Mouse (Mus musculus) layer of hippocampus, adult 11-12 months (tissue): Measurements from ENCODE around the gene H2-Oa.
A peak's percentile ranks its signal among the peaks of the same experiment; 100 is the strongest.

ENCODE experiments used
- DNase-seq: peaks from one replicate; pipeline ENCODE4 v3.0.0; 2022; ENCODE audit warnings: low spot score

The H2-Oa gene

GRCm38 (mm10) chr17:34122188-34122984 lies 30.2 kb downstream of the H2-Oa start, which contains the start of gene Brd2:
Gene Brd2, minus strand, starts transcription at chr17:34122634.
- DNase-seq, result peak; percentile 95

- no peak for DNase-seq
These were observed 31.0 kb downstream of the H2-Oa start for GRCm38 (mm10) chr17:34123111-34123510.

DNA sequence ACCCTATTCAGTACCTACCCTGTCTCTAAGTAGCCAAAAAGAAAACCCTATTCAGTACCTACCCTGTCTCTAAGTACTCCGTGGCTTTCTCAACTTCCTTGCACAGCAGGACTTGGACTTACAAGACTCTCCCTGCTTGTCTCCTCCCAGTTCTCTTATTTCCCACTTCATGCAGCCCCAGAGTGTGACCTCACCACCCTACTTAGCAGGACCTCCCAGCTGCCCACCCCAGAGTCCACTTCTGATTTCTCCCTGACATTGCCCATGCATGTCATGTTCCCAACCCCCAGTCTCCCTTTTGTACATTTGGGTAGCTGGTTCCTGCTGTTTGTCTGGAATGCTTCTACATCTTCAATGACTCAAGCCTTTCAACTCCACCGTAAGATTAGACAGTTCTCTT lies 31.4 kb downstream of the H2-Oa start:
- no peak for DNase-seq

DNA sequence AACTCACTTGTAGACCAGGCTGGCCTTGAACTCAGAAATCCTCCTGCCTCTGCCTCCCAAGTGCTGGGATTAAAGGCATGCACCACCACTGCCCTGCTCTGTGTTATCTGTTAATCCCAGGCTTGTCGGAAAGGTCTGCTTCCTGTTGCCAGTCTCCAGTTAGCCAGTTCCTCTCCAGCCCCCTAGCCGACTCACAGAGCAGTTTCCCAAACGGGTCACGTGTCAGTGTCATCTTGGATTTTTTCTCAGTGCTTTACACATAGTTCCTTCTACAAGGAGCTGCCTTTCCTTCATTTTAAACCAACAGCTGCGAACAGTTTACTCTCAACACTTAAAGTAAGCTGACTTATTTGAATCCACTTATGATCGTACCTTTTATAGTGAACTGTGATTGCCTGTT lies 32.5 kb downstream of the H2-Oa start:
- DNase-seq, result no peak

GRCm38 (mm10) chr17:34126826-34127420 lies 34.8 kb downstream of the H2-Oa start:
- DNase-seq, result no peak

- DNase-seq, result peak; percentile 67
These were observed 35.3 kb downstream of the H2-Oa start for GRCm38 (mm10) chr17:34127475-34127874.

DNA sequence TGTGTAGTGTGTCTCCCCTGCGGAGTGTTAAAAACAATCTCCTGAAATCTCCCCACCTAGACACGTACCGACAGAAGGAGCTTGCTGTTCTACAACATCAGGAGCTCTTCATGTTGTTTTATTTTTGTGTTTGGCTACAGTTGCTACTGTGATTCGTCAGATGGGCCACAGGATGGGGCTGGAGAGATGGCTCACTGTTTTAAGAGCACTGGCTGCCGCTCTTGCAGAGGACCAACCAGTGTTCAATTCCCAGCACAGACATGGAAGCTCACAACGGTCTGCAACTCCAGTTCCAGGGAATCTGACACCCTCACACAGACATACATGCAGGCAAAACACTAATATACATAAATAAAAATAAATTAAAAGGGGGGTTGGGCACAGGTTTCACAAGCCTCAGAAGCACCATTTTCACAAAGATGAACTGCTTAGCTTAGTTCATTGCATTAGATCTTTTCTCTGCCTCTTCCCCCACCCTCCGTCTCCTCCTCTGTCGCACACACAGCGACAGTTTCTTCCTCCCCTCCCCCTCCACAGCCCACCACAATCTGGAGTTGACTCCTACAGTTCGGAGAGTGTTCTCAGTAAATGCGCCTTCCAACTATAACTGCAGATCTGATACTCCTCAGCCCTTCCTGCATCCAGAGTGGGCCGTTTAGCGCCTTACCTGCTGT lies 36.3 kb downstream of the H2-Oa start:
- DNase-seq, result no peak

GRCm38 (mm10) chr17:34128944-34129791 lies 37.0 kb downstream of the H2-Oa start:
- DNase-seq, result no peak

GRCm38 (mm10) chr17:34130073-34130947 lies 38.2 kb downstream of the H2-Oa start:
- no peak for DNase-seq

DNA sequence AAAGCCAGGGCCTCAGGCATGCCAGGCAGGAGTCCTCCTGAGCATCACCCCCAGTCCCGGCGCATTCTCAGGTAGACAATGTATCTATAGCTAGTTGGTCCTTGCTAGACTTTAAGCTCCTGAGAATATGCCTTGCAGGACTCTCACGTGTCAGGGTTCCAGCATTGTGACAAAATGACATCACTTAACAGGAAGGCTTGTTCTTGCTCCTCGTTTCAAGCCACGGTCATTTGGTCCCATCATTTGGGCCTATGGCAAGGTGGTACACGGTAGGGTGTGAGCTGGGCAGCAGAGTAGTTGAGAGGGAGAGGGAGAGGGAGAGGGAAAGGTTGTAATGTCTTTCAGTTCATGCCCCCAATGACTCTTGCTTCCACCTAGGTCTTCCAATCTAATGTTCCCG lies 39.8 kb downstream of the H2-Oa start:
- no peak for DNase-seq

DNA sequence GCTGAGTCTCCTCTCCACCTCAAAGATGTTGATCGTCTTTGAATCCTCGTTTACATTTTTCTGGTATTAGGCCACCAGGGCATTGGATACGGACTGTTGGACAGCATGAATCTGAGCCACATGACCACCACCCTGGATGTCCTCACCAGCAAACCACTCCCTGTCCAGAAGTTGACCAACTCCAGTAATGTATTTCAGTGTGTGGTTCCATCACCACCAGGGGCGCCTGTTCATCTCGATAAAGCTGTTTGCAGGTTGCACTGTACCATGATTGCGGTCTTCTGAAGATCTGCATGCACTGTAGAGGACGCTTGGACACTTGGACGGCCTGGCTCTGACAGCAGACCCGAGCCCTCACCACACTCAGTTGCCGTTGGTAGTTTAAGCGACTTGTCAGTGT lies 41.1 kb downstream of the H2-Oa start:
- no peak for DNase-seq

GRCm38 (mm10) chr17:34134451-34134850 lies 42.3 kb downstream of the H2-Oa start:
- DNase-seq, result peak; percentile 7

- DNase-seq, result peak; percentile 99
These were observed 43.4 kb downstream of the H2-Oa start for GRCm38 (mm10) chr17:34135297-34136224.

- no peak for DNase-seq
These were observed 45.5 kb downstream of the H2-Oa start for GRCm38 (mm10) chr17:34137601-34138000.

DNA sequence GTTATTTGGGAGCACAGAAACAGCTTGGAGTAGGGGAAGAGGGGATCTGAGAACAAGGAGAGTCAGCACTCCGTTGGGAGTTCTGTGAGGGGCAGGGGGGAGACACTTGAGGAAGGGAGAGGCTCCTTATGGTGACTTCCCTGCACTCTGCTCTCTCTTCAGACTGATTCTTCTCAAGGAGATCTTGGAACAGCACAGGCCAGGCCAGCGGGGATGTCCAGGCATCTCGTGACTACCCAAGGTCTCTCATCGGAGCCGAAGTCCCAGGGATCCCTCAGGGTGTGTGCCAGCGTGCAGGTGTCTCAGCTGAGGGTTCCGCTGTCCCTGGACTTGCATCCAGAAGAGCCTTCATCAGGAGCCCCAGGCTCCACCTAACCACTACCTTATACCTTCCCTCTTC lies 46.5 kb downstream of the H2-Oa start:
- DNase-seq, result no peak

- peak; percentile 12 for DNase-seq
These were observed 47.3 kb downstream of the H2-Oa start for GRCm38 (mm10) chr17:34139416-34139815.

DNA sequence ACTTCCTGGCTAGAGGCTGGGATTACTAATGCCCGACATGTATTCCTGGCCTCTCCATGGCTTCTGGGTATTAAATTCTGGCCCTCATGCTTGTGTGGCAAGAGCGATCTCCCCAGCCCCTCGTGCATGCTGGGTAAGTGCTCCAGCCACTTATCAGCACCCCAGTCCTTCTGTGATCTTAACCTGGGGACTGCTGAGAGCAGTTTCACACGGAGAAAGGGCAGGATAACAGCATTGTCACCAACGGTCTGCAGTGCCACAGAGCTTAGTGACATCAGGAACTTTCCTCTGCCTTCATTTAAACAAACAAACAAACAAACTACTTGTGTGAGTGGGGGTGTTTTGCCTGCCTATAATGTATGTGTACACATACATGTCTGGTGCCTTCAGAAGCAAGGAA lies 48.1 kb downstream of the H2-Oa start:
- DNase-seq, result no peak

DNA sequence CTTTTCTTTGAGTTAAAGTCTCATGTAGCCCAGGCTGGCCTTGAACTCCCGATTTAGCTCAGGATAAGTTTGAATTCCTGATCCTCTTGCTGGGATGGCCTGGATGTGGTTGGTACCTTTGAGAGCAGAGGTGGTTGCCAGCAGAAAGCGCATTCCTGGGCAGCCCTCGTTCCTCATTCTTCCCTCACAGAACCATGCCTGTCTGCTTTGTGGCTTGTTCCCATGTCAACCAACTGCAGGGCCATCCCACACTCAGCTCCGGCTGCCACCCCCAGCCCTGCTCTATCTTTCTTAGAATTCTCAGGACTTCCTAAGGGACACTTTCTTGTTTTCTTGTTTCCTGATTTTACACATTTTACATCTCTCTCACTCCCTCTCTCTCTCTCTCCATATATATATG lies 49.3 kb downstream of the H2-Oa start:
- peak; percentile 62 for DNase-seq

- DNase-seq, result peak; percentile 14
These were observed 50.4 kb downstream of the H2-Oa start for GRCm38 (mm10) chr17:34142456-34143010.

- peak; percentile 69 for DNase-seq
These were observed 50.9 kb downstream of the H2-Oa start, which contains the start of gene H2-DMb2 for GRCm38 (mm10) chr17:34143033-34143432. Gene H2-DMb2, plus strand, starts transcription at chr17:34143307.
